Mouse (Mus musculus): ENCODE data around the gene Ovca2.

GRCm38 (mm10) chr11:75190905-75191441 lies 12.3 kb upstream of the Ovca2 start, which contains the start of gene Dph1:
- TF ChIP-seq POLR2A (IDR thresholded peaks at IDR 0.05; ENCODE audit: extremely low read depth, insufficient read depth, low read length) (no peak), CTCF (IDR thresholded peaks at IDR 0.05; ENCODE audit: extremely low read depth, insufficient read depth, low read length) (no peak)
